Mouse (Mus musculus) embryonic facial prominence, embryonic 13.5 days (tissue): ENCODE results near the gene Gm21170. TPM values are rescaled to one million over a fixed set of nuclear protein-coding genes. Genes with fewer than 3 reads are reported as not detected.
"Not testable (repeated sequence)": the region's sequence is repeated elsewhere in the genome, so short reads cannot be mapped to it uniquely, and the experiment has no call there.

Experiments
- ATAC-seq: fragments of 200-750 bp; cut with Nextera tagmentation; 2 replicates; pipeline ENCODE4 v1.8.0; 2017; ENCODE audit warnings: low read depth; ENCODE audit not compliant: insufficient number of reproducible peaks, insufficient read depth, low FRiP score, low TSS enrichment
- H3K27ac ChIP-seq: fragments of 300-500 bp; sonication (generic); 2 replicates; pipeline ENCODE4 v1.5.1; 2015; ENCODE audit warnings: moderate library complexity, mild to moderate bottlenecking, inconsistent platforms
- H3K27me3 ChIP-seq: fragments of 300-500 bp; sonication (generic); 2 replicates; pipeline ENCODE4 v1.6.1; 2015; ENCODE audit warnings: mild to moderate bottlenecking, inconsistent platforms
- H3K36me3 ChIP-seq: fragments of 300-500 bp; sonication (generic); 2 replicates; pipeline ENCODE4 v1.6.1; 2015; ENCODE audit warnings: mild to moderate bottlenecking, inconsistent platforms
- H3K4me1 ChIP-seq: fragments of 300-500 bp; sonication (generic); 2 replicates; pipeline ENCODE4 v1.6.1; 2015; ENCODE audit warnings: inconsistent platforms
- H3K4me2 ChIP-seq: fragments of 300-500 bp; sonication (generic); 2 replicates; pipeline ENCODE4 v1.6.1; 2015; ENCODE audit warnings: moderate library complexity, mild to moderate bottlenecking, inconsistent platforms
- H3K4me3 ChIP-seq: fragments of 300-500 bp; sonication (generic); 2 replicates; pipeline ENCODE4 v1.5.1; 2015; ENCODE audit warnings: mild to moderate bottlenecking, inconsistent platforms
- H3K9ac ChIP-seq: fragments of 300-500 bp; sonication (generic); 2 replicates; pipeline ENCODE4 v1.6.1; 2015; ENCODE audit warnings: mild to moderate bottlenecking, inconsistent platforms
- H3K9me3 ChIP-seq: fragments of 300-500 bp; sonication (generic); 2 replicates; pipeline ENCODE4 v1.6.1; 2016; ENCODE audit warnings: inconsistent platforms
- WGBS: fragments of 180-500 bp; shearing (Covaris S2); methylation state at CpG from one replicate; pipeline ENCODE4 v1.1.7; 2015; ENCODE audit warnings: mixed read lengths; 5-methylcytosine and 5-hydroxymethylcytosine counted together
- polyA plus RNA-seq: library from polyadenylated mRNA; unstranded; fragments of >200 nt; fragmentation: Nextera tagmentation; extraction: Ambion mirVana; gene quantifications from 2 replicates; pipeline ENCODE4 v1.2.1, GENCODE M21; 2015

Gm21170 gene
- polyA plus RNA-seq: not detected in 2 replicates

DNA sequence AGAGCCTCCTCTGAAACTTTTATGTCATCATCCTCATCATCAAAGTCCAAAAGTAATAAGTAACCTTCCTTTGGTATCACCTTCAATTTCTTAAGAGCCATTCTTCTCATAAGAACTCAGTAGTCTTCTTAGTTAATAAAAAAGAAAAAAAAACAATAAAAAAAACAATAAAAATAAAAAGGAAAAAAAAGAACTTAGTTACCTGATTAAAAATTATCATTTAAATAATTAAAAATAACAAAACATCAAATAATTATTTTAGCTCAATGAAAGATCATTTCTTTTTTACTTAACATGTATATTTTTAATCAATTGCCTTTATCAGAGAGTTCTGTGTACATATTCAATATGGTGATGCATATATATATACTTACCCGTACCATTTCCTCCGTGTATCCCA, at the start of gene Gm21170:
Gene Gm21170, minus strand, starts transcription at position 101 of the 400 bp plus-strand sequence.
- H3K4me2 ChIP-seq, H3K9me3 ChIP-seq, H3K27ac ChIP-seq, H3K4me1 ChIP-seq, ATAC-seq, H3K27me3 ChIP-seq, H3K4me3 ChIP-seq, H3K36me3 ChIP-seq, H3K9ac ChIP-seq: not testable (repeated sequence)
- WGBS: no CpG with 5 or more reads among the region's 2 CpGs

Other genes with a start within 250 kb of the Gm21170 start
- gene Gm21256, start 240.1 kb downstream of the Gm21170 start, polyA plus RNA-seq: not detected in 2 replicates